Mouse (Mus musculus) midbrain, embryonic 11.5 days (tissue): Measurements from ENCODE around the gene Wrnip1. TPM values are rescaled to one million over a fixed set of nuclear protein-coding genes. Genes with fewer than 3 reads are reported as not detected.
A peak's percentile ranks its signal among the peaks of the same experiment; 100 is the strongest.
"Not testable (repeated sequence)": the region's sequence is repeated elsewhere in the genome, so short reads cannot be mapped to it uniquely, and the experiment has no call there.

Experiments
- ATAC-seq: fragments of 200-750 bp; cut with Nextera tagmentation; 2 replicates; pipeline ENCODE4 v1.8.0; 2017; ENCODE audit warnings: moderate TSS enrichment, moderate library complexity; ENCODE audit not compliant: low FRiP score
- DNase-seq: peaks from one replicate; pipeline ENCODE4 v3.0.0; 2015; ENCODE audit warnings: low spot score; ENCODE audit errors: missing footprints
- H3K27ac ChIP-seq: fragments of 300-500 bp; sonication (generic); 2 replicates; pipeline ENCODE4 v1.5.1; 2014; ENCODE audit warnings: low read depth, low read length
- H3K27me3 ChIP-seq: fragments of 300-500 bp; sonication (generic); 2 replicates; pipeline ENCODE4 v1.6.1; 2014; ENCODE audit warnings: mild to moderate bottlenecking, low read length, moderate library complexity, mixed read lengths; ENCODE audit not compliant: control insufficient read depth, insufficient read depth
- H3K36me3 ChIP-seq: fragments of 300-500 bp; sonication (generic); 2 replicates; pipeline ENCODE4 v1.6.1; 2014; ENCODE audit warnings: mild to moderate bottlenecking, low read length, moderate library complexity, mixed read lengths; ENCODE audit not compliant: control insufficient read depth, insufficient read depth
- H3K4me1 ChIP-seq: fragments of 300-500 bp; sonication (generic); 2 replicates; pipeline ENCODE4 v1.6.1; 2014; ENCODE audit warnings: low read length; ENCODE audit not compliant: control insufficient read depth, insufficient read depth
- H3K4me2 ChIP-seq: fragments of 300-500 bp; sonication (generic); 2 replicates; pipeline ENCODE4 v1.6.1; 2014; ENCODE audit warnings: mild to moderate bottlenecking, moderate library complexity
- H3K4me3 ChIP-seq: fragments of 300-500 bp; sonication (generic); 2 replicates; pipeline ENCODE4 v1.5.1; 2014; ENCODE audit warnings: low read depth, low read length
- H3K9ac ChIP-seq: fragments of 300-500 bp; sonication (generic); 2 replicates; pipeline ENCODE4 v1.6.1; 2014; ENCODE audit warnings: low read length
- H3K9me3 ChIP-seq: fragments of 300-500 bp; sonication (generic); 2 replicates; pipeline ENCODE4 v1.6.1; 2016; ENCODE audit warnings: low read length; ENCODE audit not compliant: control insufficient read depth
- WGBS: fragments of 180-500 bp; shearing (Covaris S2); extraction: QIAGEN DNeasy Blood & Tissue Kit; methylation state at CpG from one replicate; pipeline ENCODE4 v1.1.7; 2014; 5-methylcytosine and 5-hydroxymethylcytosine counted together
- polyA plus RNA-seq: library from polyadenylated mRNA; unstranded; fragments of >200 nt; fragmentation: Nextera tagmentation; extraction: Ambion mirVana; gene quantifications from 2 replicates; pipeline ENCODE4 v1.2.1, GENCODE M21; 2014

Gene Wrnip1
- polyA plus RNA-seq, 1 experiment from 2014 or later: 17.2 TPM

DNA sequence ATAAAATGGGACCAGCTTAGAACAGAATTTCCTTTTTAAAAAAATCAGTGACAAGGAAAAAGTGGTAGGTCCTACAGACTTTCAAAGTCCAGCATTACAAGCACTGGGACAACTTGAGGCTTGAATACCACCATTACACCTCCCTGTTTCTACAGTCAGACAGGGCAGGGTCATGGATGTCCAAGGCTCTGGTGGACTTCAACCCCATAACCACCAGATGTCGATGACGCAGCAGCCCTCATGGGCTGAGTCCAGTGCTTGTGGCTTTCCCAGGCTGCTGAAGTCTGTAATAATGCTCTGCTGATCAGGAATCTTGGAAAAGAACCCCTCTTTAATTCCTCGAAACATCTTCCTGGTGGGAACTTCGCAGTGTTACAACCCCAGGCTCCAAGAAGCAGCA is 50.7 kb downstream of the Wrnip1 start:
- peak; percentile 47; the same call in 1 of the 2 replicates for ATAC-seq

GRCm38 (mm10) chr13:32853073-32853472 is 51.2 kb downstream of the Wrnip1 start:
- no peak overlapping the region for H3K4me3 ChIP-seq
- H3K4me2 ChIP-seq: no peak overlapping the region
- H3K9me3 ChIP-seq: no peaks in the 10 kb centered on the region
- H3K36me3 ChIP-seq: no peaks in the 10 kb centered on the region
- no peak overlapping the region for H3K27ac ChIP-seq
- H3K27me3 ChIP-seq: peaks cover 29% of the 10 kb centered on the region
- no peak overlapping the region for H3K9ac ChIP-seq
- WGBS: 27% methylated on average over 2 of the region's 2 CpGs
- no peaks in the 10 kb centered on the region; the same call in none of the 2 replicates for H3K4me1 ChIP-seq
- DNase-seq (peak; percentile 92), ATAC-seq (peak; percentile 89)

More for the DNA sequence above, 50.7 kb downstream of the Wrnip1 start:
- Histone ChIP-seq H3K27me3 (peaks cover 29% of the 10 kb centered on the region), H3K4me2 (no peak overlapping the region), H3K4me3 (no peak overlapping the region), H3K4me1 (no peaks in the 10 kb centered on the region; the same call in none of the 2 replicates), H3K9ac (no peak overlapping the region), H3K9me3 (no peaks in the 10 kb centered on the region), H3K36me3 (no peaks in the 10 kb centered on the region), H3K27ac (no peak overlapping the region)
- 76% methylated on average over 4 of the region's 4 CpGs for WGBS
- DNase-seq: no peak

GRCm38 (mm10) chr13:32860821-32861220 is 59.0 kb downstream of the Wrnip1 start:
- Histone ChIP-seq H3K27me3 (peaks cover 9% of the 10 kb centered on the region), H3K4me1 (no peaks in the 10 kb centered on the region), H3K4me3 (no peak overlapping the region), H3K4me2 (no peak overlapping the region), H3K27ac (no peak overlapping the region), H3K9me3 (no peaks in the 10 kb centered on the region), H3K9ac (no peak overlapping the region), H3K36me3 (no peaks in the 10 kb centered on the region)
- WGBS: 91% methylated on average over 3 of the region's 3 CpGs
- no peak for ATAC-seq
- no peak for DNase-seq

GRCm38 (mm10) chr13:32863456-32863855 is 61.6 kb downstream of the Wrnip1 start:
- ATAC-seq (no peak), DNase-seq (no peak)
- Histone ChIP-seq H3K4me2 (no peak overlapping the region), H3K27me3 (peaks cover 6% of the 10 kb centered on the region; the same call in 1 of the 2 replicates), H3K9ac (no peak overlapping the region), H3K4me1 (no peaks in the 10 kb centered on the region), H3K9me3 (no peaks in the 10 kb centered on the region), H3K27ac (no peak overlapping the region), H3K4me3 (no peak overlapping the region), H3K36me3 (no peaks in the 10 kb centered on the region)

- H3K4me1 ChIP-seq, H3K27ac ChIP-seq, H3K4me3 ChIP-seq, H3K9ac ChIP-seq, DNase-seq, H3K36me3 ChIP-seq, ATAC-seq, H3K9me3 ChIP-seq, H3K4me2 ChIP-seq, H3K27me3 ChIP-seq: not testable (repeated sequence)
- 84% methylated on average over 3 of the region's 3 CpGs for WGBS
Observed at GRCm38 (mm10) chr13:32864529-32864928, 62.7 kb downstream of the Wrnip1 start.

- ATAC-seq (no peak), DNase-seq (no peak)
- Histone ChIP-seq H3K27me3 (peaks cover 6% of the 10 kb centered on the region; the same call in 1 of the 2 replicates), H3K9ac (no peak overlapping the region), H3K4me2 (no peak overlapping the region), H3K9me3 (no peaks in the 10 kb centered on the region), H3K4me3 (no peak overlapping the region), H3K4me1 (no peaks in the 10 kb centered on the region), H3K36me3 (no peaks in the 10 kb centered on the region), H3K27ac (no peak overlapping the region)
- WGBS: 67% methylated on average over 2 of the region's 2 CpGs
Observed at GRCm38 (mm10) chr13:32865591-32865990, 63.8 kb downstream of the Wrnip1 start.

DNA sequence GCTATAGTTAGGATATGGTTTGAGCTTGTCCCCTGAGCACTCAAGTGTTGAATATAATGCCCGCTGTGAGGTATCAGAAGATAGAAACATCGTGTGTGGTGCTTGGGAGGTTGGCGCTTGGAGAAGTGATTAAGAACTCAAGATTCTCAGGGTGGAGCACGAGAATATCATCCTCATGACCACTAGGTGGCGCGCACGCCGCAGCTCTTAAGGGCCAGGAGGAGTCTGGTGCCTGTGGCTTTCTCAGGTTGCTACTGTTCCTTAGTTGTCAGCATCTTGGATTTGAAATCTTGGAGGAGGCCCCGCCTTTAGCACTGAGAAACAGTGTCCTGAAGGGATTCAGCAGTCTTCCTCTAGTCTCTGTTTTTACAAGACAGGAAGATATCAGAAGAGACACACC is 64.6 kb downstream of the Wrnip1 start:
- Histone ChIP-seq H3K27ac (no peak overlapping the region), H3K4me1 (no peaks in the 10 kb centered on the region), H3K36me3 (no peaks in the 10 kb centered on the region), H3K4me2 (no peak overlapping the region), H3K27me3 (peaks cover 6% of the 10 kb centered on the region; the same call in 1 of the 2 replicates), H3K9ac (no peak overlapping the region), H3K9me3 (no peaks in the 10 kb centered on the region), H3K4me3 (no peak overlapping the region)
- WGBS: 5% methylated on average over 9 of the region's 9 CpGs
- peak; percentile 94 for DNase-seq
- peak; percentile 80 for ATAC-seq

- no peak overlapping the region for H3K27ac ChIP-seq
- peak; percentile 89 for ATAC-seq
- H3K4me1 ChIP-seq: no peaks in the 10 kb centered on the region
- H3K9me3 ChIP-seq: no peaks in the 10 kb centered on the region
- no peak overlapping the region for H3K4me2 ChIP-seq
- H3K27me3 ChIP-seq: peaks cover 6% of the 10 kb centered on the region; the same call in 1 of the 2 replicates
- peak; percentile 88 for DNase-seq
- no peak overlapping the region for H3K9ac ChIP-seq
- 26% methylated on average over 2 of the region's 2 CpGs for WGBS
- no peaks in the 10 kb centered on the region for H3K36me3 ChIP-seq
- no peak overlapping the region for H3K4me3 ChIP-seq
Observed at GRCm38 (mm10) chr13:32867030-32867429, 65.2 kb downstream of the Wrnip1 start.

- not testable (repeated sequence) for H3K9ac ChIP-seq, DNase-seq, H3K9me3 ChIP-seq, H3K4me2 ChIP-seq, H3K36me3 ChIP-seq, H3K4me3 ChIP-seq, H3K4me1 ChIP-seq, ATAC-seq, H3K27ac ChIP-seq, H3K27me3 ChIP-seq
- 91% methylated on average over 4 of the region's 4 CpGs for WGBS
Observed at GRCm38 (mm10) chr13:32868233-32868632, 66.4 kb downstream of the Wrnip1 start.
